Mouse (Mus musculus): Measurements from ENCODE around the gene Tmem252.

GRCm38 (mm10) chr19:24673331-24673730, 477 bp upstream of the Tmem252 start:
- no peak for TF ChIP-seq CTCF (IDR thresholded peaks at IDR 0.05; ENCODE audit: extremely low read depth, insufficient read length, insufficient replicate concordance, low read depth, low read length)
- TF ChIP-seq POLR2A (IDR thresholded peaks at IDR 0.05; ENCODE audit: low read depth, low read length), result no peak
